Mouse (Mus musculus) granulocyte monocyte progenitor cell, adult 5-6 weeks (primary cell): ENCODE results near the gene 1700057G04Rik. TPM values are rescaled to one million over a fixed set of nuclear protein-coding genes. Genes with fewer than 3 reads are reported as not detected.
"Not testable (repeated sequence)": the region's sequence is repeated elsewhere in the genome, so short reads cannot be mapped to it uniquely, and the experiment has no call there.

Source experiments
- ATAC-seq: replicated peaks from 2 replicates; pipeline ENCODE4 v1.8.0; 2016; ENCODE audit warnings: mild to moderate bottlenecking, moderate TSS enrichment, inconsistent platforms; ENCODE audit not compliant: poor library complexity, severe bottlenecking
- total RNA-seq, 2 experiments: library from RNA; stranded (forward) in 1 of 2; stranded (reverse) in 1 of 2; fragments of 200-712, 200-1000 nt in 1 of 2; fragments of >200 nt in 1 of 2; fragmentation: Nextera tagmentation in 1 of 2; gene quantifications; 2 replicates each; pipeline ENCODE4 v1.2.3; 2014 to 2017

1700057G04Rik gene
- total RNA-seq, 2 experiments from 2014 or later: not detected

DNA sequence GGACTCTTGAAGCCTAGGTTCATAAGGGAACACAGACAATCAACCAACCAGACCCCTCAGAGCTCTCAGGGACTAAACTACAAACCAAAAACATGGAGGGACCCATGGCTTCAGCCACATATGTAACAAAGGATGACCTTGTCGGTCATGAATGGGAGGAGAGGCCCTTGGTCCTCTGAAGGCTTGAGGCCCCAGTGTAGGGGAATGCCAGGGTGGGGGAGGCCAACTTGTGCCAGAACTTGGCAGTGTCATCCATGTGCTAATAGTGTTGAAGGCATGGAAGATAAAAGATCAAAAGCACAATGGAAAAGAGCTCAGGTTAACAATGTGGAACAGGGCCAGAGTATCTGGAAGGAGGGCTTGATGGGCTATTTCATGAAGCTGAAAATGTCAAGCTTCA lies 10.9 kb upstream of the 1700057G04Rik start:
- no peak for ATAC-seq

DNA sequence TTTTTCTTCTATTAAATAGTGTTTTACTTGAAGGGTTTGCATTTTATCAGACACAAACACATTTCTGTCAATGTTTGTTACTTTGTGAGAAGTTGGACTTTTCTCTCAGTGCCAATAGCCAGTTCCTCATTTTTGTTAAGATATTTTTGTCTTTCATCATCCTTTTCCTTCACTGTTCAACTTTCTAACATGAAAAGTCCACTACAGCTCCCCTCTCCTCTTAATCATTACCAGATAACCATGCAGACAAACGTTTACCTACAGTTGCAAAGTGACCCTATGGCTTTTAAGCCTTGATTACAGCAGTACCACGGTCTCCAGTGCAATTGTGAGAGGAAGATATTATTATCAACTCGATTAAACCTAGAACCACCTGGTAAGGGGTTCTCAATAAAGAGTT lies 8.0 kb upstream of the 1700057G04Rik start:
- no peak for ATAC-seq

- peak; percentile 27; the same call in 1 of the 2 replicates for ATAC-seq
These were observed 4.1 kb upstream of the 1700057G04Rik start for GRCm38 (mm10) chr9:92305075-92305474.

DNA sequence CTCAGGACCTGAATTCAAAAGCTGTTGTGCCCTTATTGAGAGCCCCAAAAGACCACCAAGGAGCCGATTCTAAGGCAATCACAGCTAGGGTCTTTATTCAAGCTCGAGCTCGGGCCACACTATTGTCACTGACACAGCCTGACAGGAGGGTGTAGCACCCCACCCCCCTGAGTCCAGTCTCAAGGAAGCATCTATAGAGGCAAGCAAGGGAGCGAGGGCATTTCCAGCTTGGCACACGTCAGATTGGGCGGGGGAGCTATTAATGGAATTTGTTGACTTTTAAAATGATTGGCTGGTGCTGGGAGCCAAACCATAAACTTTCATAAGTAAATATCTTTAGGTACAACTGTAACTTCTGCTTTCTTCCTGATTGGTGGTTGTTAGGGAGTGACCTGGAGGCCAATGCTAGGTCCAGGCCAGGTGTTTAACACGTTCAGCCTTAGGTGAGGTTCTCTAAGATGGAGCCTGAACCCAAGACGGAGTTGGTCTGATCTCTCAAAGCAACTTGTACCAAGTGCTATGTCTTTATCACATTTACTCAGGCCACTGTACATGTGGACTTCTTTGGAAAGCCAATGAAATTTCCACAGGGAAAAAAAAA lies 3.5 kb upstream of the 1700057G04Rik start:
- no peak for ATAC-seq

DNA sequence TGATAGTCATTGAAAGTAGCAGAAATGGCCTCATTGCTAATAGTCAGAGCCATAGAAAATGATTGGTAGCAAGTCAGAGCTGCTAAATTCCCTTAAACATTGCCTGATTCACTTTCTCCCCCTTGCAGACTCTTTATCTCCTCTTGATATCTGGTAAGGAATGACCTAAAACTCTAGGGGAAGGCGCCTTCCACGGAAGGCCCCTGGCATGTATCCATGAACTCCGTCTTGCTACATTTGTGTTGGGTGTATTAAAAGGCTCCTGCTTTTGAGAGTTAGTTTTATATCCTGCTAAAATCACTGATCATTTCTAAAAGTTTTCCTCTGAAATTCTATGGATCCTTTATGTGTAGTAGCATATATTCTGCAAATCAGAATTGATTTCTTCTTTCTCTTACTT lies 7.6 kb downstream of the 1700057G04Rik start:
- ATAC-seq: no peak

DNA sequence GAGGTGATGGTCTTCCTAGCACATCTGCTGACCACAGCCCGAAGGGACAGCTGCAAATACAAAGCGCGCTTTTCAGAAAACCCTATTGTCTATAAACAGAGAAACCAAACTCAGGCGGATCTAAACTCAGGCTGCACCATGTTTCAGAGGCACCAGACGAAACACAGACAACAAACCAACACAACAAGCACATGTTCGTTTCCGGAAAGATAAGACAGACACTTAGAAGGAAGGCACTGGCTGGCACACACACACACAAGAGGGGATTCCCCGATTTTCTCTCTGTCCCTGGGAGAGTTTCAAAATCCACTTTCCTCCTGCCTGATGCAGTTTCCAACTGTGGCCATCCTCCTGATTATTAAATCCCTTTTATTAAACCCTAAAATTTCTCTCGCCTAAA lies 16.8 kb downstream of the 1700057G04Rik start:
- not testable (repeated sequence) for ATAC-seq

GRCm38 (mm10) chr9:92326813-92327212 lies 17.6 kb downstream of the 1700057G04Rik start:
- no peak for ATAC-seq

GRCm38 (mm10) chr9:92331383-92331782 lies 22.2 kb downstream of the 1700057G04Rik start:
- ATAC-seq: no peak

DNA sequence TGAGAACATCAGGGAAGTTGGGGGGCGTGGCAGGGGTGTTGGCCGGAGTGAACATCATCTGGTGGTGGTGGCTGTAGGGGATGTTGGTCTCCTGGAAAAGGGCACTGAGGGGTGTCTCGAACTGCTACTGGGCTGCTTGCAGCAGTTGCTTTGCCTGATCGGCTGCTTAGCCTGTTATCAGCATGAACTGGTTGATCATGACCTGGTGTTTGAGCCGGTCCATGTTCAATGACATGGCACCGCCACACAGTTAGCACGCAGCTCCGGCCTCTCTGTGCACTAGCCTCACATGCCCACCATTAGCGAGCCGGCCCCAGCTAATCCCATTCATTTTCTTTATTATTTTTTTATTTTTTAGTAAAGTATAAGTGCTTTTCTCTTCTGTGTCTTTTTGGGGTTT lies 25.7 kb downstream of the 1700057G04Rik start:
- no peak for ATAC-seq

DNA sequence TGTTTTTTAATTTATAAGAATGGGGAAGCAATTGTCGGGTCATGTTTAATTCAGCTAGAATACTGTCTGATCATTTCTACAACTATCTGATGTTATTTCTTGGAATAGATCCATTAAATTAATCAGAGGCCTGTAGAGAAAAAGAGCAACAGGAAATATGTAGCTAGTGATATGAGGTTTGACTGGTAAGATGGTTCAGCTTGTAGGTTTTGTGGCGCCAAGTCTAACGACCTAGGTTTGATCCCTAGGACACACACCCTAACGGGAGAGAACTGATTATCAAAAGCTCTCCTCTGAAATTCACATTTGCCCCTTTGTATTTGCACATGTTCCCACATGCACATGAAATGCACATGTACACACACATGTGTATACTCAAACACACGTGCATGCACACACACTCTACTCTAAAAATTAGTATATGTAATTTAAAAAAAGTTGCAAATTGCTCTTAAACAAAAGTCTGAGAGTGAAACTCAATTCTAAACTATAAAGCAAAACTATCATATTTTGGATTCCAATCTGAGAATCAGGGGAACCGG lies 26.2 kb downstream of the 1700057G04Rik start:
- no peak for ATAC-seq

GRCm38 (mm10) chr9:92337063-92337462 lies 27.9 kb downstream of the 1700057G04Rik start:
- ATAC-seq: no peak

- no peak for ATAC-seq
These were observed 28.5 kb downstream of the 1700057G04Rik start for GRCm38 (mm10) chr9:92337661-92338060.

GRCm38 (mm10) chr9:92338954-92339353 lies 29.8 kb downstream of the 1700057G04Rik start:
- ATAC-seq: no peak

- no peak for ATAC-seq
These were observed 42.7 kb downstream of the 1700057G04Rik start for GRCm38 (mm10) chr9:92351924-92352323.

DNA sequence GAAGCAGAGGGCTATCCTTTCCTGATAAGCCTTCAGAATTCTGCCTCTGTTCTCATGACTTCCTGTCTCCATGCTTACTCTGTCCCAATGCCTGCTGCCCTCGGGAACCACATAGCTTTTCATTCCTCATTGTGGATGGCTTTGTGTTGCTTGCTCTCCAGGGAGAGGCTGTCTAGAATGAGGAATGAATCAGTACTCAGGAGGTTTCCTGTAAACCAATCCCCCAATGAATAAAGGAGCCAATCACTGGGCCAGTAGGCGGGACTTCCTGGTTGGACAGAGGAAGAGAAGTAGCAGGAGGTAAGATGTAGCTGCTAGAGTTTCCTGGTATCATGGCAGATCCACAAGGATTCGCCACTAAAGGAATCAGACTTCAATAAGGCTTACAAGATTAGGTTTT lies 44.1 kb downstream of the 1700057G04Rik start:
- ATAC-seq: no peak

- no peak for ATAC-seq
These were observed 51.6 kb downstream of the 1700057G04Rik start for GRCm38 (mm10) chr9:92360691-92361310.

GRCm38 (mm10) chr9:92363478-92363877 lies 54.3 kb downstream of the 1700057G04Rik start:
- peak; percentile 61 for ATAC-seq

GRCm38 (mm10) chr9:92368920-92369319 lies 59.7 kb downstream of the 1700057G04Rik start:
- peak; percentile 92 for ATAC-seq

- no peak for ATAC-seq
These were observed 64.7 kb downstream of the 1700057G04Rik start for GRCm38 (mm10) chr9:92373896-92374295.

DNA sequence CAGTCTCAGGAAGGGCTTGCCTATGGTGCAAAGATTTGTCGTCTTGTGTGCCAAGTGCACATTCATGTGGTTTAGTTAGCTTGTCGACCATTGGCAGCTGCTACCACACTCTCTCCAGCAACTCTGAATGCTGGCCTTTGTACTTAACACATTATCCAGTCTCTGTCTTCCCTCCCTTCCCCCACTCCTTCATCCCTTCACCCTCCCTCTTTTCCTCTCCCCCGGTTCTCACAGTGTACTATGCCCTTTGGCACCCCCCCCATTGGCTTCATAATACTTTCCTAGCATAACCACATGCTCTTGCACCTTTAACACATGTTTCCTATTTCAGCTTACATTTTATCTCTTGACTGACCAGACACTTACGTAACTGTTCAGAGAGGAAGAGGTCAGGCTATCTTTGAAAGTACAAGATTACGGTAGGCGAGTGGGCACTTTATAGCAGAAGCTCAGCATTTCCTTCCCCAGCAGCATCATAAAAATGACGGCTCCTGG lies 65.6 kb downstream of the 1700057G04Rik start:
- ATAC-seq: peak; percentile 95

GRCm38 (mm10) chr9:92375378-92375777 lies 66.2 kb downstream of the 1700057G04Rik start:
- peak; percentile 21; the same call in 1 of the 2 replicates for ATAC-seq

DNA sequence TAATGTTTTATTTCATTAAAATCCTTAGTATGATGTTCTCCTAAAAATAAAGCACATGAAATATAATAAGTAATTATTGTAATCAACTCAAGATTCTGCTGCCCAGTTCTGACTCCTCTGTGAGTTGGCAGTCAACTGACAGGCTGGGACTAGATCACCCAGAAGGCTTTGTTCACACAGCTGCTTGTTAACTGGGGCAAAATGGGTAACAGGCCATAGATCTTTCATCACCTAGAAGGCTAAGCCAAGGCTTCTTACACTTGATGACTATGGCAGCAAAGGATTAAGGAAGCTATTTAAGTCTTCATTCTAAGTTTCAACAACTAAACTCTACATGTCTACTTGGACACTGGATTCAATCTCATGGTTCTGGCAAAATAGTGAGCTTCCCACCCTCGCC lies 68.8 kb downstream of the 1700057G04Rik start:
- no peak for ATAC-seq
